Mouse (Mus musculus): ENCODE data around the gene Tspoap1.

Tspoap1 gene

DNA sequence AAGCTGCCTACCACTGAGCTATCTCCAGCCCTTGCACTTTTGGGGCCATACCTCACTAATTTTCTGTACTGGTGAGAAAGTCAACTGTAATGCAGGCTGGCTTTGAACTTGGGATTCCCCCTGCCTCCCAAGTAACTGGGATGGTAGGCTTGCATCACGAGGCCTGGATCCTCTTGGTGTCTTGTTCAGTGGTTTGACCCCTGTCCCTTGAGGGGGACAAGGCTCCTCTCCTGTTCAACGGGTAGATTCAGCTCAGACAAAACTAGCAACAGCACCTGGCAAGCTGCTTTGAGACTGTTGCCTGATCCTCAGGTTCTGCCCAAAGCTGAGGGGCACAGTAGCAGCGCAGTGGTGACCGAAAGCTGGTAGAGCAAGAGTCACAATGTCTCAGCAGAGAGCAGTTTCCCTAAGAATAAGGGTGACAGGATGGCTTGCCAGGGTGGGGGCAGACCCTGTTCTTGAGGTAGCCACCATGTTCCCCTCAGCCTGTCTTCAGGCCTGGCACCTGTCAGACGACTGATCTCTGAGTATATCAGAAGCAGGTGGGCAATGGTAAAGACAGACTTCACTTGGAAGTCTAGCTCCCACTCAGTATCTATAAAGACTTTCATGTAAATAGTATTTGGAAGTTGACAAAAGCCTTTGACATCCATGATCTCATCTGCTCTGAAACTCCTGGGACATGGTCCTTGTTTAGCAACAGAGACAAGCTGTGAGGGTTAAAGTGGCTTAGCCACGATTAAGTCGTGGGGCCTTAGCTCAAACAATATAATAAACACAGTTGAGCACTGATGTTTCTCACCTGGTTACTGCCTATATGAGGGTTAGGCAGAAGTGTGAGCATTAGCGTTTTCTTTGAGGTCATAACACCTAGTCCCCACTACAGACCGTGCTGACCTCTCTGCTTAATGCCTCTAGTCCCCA lies 14.4 kb upstream of the Tspoap1 start:
- DNase-seq (ENCODE audit: low spot score): no peak

DNA sequence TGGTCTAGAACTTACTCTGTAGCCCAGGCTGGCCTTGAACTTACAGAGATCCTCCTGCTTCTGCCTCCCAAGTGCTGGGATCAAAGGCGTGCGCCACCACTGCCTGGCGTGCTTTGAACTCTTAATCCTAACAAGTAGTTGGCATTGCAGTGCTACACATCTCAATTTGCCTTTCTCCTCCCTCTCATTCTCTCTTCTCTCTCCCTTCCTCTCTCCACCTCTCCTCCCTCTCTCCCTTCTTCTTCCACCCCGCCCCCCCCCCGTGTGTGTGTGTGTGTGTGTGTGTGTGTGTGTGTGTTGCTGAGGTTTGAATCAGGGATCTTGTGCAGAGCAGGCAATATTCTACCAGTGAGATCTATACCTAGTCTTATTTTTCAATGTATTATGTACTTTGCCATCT lies 13.0 kb upstream of the Tspoap1 start:
- no peak for DNase-seq (ENCODE audit: low spot score)

DNA sequence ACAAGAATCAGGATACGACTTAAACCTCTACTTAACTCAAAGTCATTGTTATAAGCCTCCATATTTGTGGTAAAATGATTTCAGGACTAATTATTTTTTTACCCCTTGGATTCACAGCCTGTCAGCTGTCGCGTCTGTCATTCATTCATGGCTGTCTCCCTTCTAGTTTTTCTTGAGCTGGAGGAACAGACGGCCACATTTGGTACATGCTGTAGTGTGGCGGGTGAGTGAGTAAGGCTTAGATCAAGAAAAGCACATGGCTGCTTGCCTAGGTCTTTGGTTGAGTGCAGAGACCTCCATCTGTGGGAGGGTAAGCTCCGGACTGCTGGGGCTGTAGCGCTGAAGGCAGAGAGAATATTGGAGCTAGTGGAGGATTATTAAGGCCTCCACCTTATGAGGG lies 12.6 kb upstream of the Tspoap1 start:
- no peak for DNase-seq (ENCODE audit: low spot score)

DNA sequence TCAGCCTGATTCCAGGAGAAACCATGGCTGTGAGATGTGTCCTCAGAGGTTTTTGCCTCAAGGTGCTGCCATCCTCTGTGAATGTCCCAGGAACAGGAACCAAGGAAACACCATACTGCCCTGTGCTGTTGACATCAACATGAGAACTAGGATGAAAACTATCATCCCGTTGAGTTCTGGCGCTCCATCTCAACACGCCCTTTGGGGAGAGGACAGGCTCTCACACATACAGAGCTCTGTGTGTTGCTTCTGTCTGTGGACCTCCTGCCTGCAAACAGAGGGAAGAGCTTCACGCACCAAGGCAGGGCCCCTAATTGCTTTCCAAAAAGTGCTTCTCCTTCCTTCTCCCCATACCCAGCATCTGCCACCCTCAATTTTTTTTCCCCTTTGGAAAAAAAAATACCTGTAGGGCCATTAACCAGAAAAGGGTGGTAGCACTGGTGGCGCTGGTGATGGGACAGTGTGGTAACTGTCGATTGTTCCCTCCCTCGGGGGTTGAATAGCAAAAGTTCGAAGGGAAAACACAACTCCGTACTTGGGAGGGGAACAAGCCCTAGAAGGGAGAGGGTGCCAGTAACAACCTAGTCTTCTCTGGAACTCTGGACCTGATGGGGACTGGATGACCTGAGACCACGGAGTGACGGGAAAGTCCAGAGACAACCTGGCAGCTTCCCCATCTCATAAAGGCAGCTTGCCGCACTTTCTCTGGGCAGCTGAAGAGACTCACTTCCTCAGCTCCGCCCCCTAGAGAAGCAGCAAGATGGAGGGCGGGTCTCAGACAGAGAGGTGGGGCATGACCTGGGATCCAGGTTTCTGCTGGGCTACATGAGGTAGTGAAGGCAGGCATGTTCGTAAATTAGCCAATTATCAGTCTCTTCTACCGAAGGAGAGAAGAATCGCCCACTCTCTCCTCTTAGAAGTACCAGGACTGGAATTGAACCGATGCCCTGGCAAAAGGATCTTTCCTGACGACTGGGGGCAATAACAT lies 11.9 kb upstream of the Tspoap1 start:
- DNase-seq (ENCODE audit: low spot score): no peak

DNA sequence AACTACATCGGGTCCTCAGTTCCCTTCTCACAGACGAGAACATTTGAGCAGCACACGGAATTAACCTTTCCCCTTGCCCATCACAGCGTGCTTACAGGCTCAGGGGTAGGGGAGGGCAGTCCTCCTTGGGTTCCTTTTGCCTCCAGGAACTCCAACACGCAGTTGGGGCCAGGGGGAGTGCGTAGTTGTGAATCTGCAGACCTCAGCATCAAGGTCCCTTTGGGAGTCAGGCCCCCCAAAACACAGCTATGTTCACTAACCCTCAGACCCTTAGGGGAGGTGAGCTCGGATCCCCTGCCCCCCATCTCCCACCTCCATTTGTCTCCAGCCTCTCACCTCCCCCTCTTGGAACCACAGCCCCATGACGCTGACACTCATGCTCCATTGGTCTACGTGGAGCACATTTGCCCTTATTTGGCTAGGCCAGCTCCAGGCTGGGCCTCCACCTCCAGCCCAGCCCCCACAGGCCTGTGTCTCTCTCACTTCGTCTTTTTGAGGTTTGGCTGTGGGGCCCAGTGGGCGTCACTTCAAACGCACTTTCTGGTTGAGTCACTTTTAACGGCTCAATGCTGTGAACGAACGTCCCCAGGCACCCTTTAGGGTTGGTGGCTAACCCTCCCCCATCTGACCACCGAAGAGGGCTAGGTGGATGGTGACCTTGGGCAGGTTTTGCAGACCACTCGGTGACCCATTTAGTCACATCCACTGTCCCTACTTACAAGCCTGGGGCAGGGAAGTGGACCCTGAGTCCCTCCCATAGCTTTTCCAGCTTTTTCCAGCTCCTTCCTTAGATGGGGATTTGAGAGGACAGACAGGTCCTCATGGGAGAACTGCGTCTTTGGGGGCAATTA lies 10.9 kb upstream of the Tspoap1 start:
- DNase-seq (ENCODE audit: low spot score): no peak

DNA sequence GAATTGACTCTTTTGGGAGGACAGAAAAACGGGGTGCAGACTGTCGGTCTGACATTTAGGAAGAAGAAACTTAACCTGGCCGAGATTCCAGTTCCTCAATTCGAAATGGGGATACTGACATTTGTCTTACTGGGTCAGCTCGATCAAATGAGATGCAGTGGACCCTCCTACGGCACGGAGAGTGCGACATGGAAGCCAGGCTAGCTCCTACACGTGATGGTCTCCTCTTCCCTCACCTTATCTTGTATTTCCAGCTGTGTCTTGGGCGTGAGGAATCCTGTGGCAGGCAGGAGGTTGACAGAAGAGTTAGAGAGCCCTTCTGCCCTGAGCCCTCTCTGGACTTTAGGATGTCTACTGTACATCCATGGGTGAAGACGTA lies 10.3 kb upstream of the Tspoap1 start:
- DNase-seq (ENCODE audit: low spot score): no peak

DNA sequence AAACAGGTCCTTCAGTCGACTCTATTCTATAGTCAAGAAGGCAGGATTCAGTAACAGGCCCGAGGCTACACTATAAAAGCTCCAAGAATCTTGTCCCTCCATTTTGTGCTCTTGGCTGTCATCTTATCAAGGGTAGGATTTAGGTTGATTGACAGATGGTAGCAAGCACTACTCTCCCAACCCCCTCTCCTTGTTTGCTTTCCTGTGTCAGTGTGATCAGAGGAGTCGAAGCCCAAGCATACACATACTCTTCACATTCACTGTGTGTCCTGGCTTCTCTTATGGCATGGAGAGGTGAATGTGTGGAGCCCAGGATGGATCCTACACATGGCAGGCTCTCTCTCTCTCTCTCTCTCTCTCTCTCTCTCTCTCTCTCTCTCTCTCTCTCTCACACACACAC lies 9.8 kb upstream of the Tspoap1 start:
- DNase-seq (ENCODE audit: low spot score): no peak

DNA sequence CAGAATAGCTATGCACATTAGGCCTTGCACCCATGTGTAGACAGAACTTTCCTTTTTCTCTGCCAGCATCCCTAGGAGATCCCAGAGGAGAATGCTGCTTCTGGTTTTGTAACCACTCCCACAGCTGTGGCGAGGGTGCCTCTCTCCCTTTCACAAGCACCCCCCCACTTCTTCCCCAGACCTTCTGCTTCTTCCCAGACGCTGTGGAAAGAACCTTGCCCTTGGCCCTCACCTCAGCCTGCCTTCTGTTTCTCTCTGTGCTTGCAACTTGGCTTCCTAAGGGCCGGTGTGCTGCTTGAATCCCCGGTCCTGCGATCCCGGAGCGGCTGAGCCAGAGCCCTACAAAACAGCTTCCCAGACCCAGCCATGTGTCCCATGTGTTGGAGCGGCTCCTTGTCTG lies 9.3 kb upstream of the Tspoap1 start:
- no peak for DNase-seq (ENCODE audit: low spot score)

DNA sequence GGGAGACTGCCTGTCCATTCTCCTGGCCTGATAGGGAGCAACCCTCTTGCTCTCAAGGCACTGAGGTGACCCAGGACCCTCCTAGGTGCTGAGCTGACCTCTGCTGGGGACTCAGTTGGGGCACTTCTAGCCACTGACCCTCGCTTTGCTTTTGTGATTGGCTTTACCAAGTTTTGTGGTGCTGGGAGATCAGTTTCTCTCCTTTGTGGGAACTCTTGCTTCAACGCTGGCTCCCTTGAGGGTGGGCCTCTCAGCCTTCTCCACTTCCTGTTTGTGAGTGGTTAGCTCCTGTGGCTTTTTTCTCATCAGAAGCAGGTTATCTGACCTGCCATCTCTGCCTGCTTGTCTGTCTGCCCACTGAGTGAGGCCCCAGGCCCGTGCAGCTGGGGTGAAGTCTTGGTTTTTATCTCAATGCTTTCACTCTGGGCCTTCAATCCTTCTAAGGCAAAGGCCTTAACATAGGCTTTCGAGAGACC lies 8.8 kb upstream of the Tspoap1 start:
- DNase-seq (ENCODE audit: low spot score): no peak

DNA sequence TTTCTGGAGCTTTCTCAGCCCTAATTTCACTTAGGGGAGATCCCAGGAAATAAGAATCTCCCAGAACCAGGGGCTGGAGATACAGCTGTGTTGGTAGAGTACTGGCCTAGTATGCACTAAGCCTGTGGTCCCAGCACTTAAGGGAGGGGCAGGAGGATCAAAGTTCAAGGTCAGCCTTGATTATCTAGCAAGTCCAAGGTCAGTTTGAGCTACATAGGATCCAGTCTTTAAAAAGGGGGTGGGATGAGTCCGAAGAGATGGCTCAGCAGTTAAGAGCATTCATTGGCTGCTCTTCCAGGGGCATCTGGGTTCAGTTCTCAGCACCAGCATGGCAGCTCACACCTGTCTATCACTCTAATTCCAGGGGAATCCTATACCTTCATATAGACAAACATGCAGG lies 8.0 kb upstream of the Tspoap1 start:
- no peak for DNase-seq (ENCODE audit: low spot score)

DNA sequence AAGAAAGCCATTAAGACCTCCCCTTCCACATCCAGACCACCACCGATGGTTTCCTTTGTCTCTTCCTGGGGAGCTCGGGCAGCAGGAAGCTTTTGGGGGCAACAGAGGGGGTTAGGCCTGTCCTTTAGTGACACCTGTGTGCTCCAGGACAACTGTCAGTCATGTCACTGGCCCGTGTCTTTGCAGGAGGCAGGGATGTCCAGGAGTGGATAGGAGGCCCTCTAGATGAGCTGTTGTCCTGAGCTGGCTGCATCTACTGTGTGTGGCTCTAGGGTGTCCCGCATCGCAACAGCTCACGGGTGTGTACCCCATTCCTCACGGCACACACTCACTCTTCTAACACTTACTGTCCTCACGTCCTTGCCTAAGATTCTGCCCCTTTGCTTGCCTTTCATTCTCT lies 7.1 kb upstream of the Tspoap1 start:
- no peak for DNase-seq (ENCODE audit: low spot score)

DNA sequence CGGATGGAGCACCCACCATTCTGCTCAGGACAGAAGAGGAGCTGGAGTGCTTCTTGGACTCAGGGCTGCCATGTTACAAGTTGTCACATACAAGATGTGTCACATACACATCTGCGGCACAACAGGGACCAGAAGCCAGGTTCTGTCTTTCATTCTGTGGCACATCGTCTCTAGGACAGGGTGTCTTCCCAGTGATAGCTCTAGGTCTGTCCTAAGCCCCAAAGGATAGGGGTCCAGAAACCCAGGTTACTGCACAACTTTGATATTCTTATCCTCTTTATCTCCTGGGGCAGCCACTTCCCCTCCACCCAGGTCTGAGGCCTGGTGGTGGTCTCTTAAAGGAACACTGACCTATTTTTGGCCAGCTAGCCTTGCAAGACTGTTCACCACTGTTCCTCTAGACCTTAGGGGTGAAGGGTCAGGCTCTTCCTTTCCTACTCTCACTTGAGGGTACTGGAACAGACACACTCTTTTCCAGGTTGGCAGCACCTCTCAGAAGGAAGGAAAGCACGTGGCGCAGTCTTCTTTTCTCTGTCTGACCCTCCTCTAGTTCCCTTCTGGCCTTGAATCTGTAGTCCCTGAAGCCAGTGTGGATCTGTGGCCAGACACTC lies 6.3 kb upstream of the Tspoap1 start:
- no peak for DNase-seq (ENCODE audit: low spot score)

DNA sequence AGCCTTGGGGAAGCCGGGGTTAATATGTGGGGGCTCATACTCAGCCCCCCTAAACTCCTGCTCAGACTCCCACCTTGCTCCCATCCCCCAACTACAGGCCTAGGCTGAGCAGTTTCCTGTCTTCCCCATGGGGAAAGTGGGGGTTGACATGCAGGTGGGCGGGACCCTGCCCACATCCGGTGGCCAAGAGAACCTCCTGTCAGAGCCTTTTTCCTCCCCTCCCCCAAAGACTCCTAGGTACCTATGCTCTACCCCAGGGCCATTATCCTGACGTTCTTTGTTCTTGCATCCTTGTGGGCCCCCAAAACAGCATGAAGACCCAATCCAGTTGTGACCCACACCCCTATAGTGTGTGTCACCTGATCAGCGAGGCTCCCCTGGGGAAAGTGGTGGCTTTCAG lies 5.7 kb upstream of the Tspoap1 start:
- no peak for DNase-seq (ENCODE audit: low spot score)

DNA sequence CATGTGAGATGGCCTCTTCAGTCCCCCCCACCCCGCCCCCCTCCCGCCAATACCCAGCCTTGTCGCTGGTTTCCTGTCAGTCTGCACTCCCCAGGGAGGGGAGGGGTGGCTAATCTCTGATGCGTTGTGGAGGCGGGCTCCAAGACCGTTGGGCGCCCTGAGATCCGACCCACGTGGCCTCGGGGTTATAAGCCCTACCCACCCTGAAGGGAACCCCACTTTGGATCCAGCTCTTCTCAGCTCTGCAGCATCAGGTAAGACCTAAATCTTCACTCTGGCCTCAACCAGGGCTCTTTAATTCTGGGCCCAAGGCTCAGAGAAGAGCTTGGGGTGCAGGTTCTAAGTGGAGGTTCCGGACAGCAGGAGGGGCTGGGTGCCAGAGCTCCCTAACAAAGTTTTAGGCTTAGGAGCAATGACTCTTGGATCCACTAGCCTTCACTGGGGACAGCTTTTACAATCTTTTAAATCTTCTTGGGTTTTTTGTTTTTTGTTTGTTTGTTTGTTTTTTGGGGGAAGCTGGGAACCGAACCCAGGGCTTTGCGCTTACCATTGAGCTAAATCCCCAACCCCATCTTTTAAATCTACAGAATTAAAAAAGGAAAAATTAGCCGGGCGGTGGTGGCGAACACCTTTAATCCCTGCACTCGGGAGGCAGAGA lies 4.9 kb upstream of the Tspoap1 start:
- no peak for DNase-seq (ENCODE audit: low spot score)

DNA sequence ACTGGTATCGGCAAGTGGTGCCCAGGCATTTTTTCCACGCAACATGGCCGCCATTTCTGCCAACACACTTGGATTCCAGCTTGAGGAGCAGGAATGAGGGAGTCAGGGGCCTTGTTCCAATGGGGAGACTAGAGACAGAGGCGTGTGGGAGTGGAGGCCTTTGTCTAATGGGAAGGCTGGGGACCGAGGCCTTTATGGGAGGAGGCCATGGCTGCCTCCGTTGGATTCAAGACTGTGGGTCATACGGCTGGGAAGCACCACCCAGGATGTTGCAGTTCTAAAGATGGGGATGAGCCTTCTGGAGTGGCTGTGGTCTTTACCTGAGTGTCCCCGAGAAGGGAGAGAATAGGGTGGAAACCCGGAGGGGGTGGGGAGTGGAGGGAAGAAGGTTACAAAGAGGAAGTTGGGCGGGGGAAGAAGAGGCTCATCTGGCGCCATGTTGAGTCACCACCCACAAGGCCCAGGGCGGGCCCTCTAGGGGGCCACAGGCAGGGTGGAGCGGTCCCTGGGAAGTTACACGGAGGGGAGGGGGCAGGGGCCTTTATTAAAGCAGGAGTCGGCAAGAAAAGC lies 4.0 kb upstream of the Tspoap1 start:
- DNase-seq (ENCODE audit: low spot score): no peak

DNA sequence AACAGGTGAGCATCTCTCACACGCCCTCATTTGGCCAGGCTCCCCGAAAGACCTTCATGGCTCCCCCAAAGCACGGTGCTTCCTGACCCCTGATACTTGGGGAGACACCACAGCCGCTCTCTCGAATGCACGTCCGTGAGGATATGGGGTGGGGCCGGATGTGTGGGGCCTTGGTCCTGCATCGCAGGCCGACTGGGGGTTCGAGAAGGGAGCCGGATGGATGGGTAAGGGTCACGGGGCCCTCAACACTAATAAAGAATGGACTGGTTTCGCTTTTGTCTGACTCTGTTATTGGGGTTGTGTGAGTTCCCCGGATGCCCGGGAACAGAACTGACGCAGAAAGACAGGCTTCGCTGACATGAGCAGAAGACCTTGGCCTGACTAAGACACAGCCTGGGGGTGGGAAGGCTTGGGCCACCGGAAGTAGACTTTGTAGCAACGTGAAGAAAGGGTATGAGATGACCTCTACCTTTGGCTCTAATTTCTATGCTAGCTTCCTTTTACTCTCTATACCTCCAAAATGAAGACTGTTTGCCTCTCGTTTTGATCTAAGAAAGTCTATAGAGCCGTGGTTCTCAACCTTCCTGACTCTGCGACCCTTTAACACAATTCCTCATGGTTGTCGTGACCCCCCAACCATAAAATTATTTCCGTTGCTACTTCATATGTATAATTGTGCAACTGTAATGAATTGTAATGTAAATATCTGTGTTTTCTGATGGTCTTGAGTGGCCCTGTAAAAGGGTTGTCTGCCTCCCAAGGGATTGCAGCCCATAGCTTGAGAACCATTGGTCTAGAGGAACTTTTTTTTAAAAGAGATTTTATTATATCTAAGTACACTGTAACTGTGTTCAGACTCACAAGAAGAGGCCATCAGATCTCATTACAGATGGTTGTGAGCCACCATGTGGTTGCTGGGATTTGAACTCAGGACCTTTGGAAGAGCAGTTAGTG lies 3.1 kb upstream of the Tspoap1 start:
- DNase-seq (ENCODE audit: low spot score): no peak

DNA sequence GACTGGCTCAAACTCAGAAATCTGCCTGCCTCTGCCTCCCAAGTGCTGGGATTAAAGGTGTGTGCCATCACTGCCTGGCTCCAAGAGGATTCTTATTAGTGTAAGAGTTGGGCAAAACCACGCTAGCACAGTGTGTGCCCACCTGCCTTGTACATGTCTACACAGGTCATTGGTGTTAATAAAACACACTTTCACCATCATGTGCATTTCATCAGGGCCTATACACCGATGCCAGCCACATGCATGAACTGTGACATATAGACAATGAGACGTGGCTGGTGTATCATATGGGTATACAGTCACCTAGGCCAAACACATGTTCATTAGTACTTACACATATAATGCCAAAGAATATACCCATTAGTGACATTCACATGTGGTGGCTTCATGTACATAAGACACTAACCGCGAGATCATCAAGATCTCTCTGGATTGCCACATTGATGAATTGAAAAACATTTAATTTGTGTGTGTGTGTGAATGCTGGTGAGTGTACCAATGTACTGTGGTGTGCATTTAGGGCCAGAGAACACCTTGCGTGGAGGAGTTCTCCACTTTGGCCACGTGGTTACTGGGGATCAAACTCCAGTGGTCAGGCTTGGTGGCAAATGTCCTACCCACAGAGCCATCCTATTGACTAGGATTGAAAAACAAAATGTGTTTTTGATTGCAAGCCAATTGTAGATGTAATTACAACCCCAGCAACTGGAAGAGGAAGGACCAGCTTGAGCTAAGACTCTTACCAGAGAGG lies 2.0 kb upstream of the Tspoap1 start:
- DNase-seq (ENCODE audit: low spot score): no peak

DNA sequence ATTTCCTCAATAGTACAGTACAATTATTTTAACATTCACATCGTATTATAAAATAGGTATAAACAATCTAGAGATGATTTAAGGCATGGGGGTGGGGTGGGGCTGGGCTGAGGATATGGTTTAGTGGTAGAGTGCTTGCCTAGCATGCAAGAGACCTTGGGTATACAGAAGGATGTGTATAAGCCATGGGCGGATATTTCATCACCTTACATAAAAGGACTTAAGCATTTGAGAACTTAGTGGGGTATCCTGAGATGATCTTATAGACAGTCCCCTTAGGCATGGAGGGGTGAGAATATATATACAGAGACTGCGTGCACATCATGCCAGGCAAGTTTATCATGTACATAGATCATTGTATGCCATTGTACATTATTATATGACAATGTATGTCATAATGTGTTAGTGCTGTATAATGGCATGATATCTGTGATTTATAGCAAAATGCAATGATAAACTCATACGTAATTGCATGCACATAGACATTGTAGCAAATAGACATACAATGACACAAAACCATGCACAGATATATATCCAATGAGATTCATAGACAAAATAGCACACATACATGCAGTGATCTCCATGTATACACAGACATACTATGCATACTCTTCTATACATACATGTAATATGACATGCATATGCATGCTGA lies 1.3 kb upstream of the Tspoap1 start:
- no peak for DNase-seq (ENCODE audit: low spot score)

All from urinary bladder, postnatal 25 days (tissue).